Mouse (Mus musculus) liver, adult (tissue): ENCODE data around the gene Plin1.

ENCODE experiments used
- GATA4 ChIP-seq: IDR thresholded peaks from 2 replicates; pipeline ENCODE4 v1.6.1; 2014; ENCODE audit warnings: mild to moderate bottlenecking, low read length; ENCODE audit not compliant: insufficient replicate concordance

The Plin1 gene

GRCm38 (mm10) chr7:79744585-79744984 is 11.9 kb upstream of the Plin1 start:
- no peak for TF ChIP-seq GATA4

DNA sequence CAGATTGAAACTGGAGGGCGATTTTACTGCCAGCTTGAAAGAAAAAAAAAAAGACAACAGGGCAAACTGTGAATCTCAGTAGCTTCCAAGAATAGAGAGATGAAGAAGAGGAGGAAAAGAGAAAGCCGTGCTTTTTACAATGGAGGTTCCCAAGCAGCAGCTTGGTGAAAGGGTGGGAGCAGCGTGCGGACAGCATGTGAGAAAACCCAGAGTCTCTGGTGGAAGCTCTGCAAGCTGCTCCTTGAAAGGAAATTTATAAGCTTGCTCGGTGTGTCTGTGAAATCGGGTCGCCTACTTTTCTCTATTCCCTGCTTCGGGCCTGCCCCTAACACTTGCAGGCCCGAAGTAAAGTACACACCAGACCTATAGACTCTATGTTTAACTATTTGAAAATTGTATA is 11.3 kb upstream of the Plin1 start:
- TF ChIP-seq GATA4 = no peak

DNA sequence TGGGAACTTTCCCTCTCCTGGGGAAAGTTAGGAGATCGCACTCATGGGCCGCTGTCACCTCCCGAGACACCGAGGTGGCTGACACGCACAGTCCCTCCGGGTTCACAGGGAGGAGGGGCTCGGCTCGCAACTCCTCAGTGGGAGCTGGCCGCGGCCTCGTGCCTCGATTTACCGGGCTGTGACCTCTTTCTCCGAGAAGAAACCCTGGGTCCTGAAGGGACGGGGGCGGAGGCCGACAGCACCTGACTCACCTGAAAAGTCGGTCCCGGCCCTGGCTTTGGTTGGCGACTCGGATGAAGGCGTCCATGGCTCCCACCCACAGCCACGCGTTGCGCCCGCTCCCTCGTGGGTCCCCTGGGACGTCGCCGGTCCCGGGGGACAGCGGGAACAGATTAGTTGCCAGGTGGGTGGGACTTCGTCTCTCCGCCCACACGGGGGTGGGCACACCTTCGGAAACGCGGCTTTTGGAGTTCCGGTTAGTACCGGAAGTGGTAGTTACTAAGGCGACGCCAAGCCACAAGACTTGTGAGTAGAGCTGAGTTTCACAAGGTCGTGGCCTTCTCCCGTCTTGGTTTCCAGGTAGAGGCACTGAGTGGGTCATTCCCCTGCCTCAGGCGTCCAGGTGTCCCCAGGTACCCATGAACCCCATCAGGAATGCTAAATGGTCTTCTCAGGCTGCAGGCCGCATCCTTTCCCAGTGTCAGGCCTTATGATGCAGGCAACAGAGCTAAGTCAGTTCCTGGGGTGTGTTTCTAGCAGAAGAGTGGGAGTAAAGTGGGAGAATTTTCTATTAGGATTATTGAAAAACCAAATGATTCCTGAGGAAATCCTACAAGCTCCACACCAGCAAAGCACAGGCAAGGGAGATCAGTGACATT is 10.2 kb upstream of the Plin1 start, which contains the start of the genes Pex11a and Wdr93:
Gene Pex11a (minus strand): TSS at position 473 of the 878 bp plus-strand sequence.
Gene Wdr93 (plus strand): TSS at position 505 of the 878 bp plus-strand sequence.
- peak; percentile 26; the same call in 1 of the 2 replicates for TF ChIP-seq GATA4

DNA sequence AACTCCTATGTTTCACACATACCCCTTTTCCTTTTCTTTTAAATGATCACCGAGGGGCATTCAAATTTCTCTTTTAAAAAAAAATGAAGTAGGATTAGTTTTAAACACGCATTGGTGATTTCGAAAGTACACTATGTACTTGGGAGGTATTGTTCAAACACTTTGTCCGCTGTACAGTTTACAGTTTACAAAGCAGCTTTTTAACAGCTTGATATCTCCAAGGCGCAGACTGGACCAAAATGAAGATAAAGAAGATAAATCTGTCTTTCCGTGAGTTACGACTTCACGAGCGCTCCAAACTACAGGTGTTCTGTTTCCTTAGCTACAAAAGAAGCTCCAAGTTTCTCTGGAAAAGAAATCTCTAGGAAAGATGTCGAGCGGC is 9.6 kb upstream of the Plin1 start:
- no peak for TF ChIP-seq GATA4

- TF ChIP-seq GATA4 = no peak
Observed at GRCm38 (mm10) chr7:79740279-79740678, 7.6 kb upstream of the Plin1 start.

- TF ChIP-seq GATA4 = no peak
Observed at GRCm38 (mm10) chr7:79738913-79739312, 6.2 kb upstream of the Plin1 start.

GRCm38 (mm10) chr7:79736511-79736910 is 3.8 kb upstream of the Plin1 start:
- peak; percentile 97 for TF ChIP-seq GATA4

GRCm38 (mm10) chr7:79734563-79734962 is 1.9 kb upstream of the Plin1 start:
- peak; percentile 35; the same call in 1 of the 2 replicates for TF ChIP-seq GATA4

DNA sequence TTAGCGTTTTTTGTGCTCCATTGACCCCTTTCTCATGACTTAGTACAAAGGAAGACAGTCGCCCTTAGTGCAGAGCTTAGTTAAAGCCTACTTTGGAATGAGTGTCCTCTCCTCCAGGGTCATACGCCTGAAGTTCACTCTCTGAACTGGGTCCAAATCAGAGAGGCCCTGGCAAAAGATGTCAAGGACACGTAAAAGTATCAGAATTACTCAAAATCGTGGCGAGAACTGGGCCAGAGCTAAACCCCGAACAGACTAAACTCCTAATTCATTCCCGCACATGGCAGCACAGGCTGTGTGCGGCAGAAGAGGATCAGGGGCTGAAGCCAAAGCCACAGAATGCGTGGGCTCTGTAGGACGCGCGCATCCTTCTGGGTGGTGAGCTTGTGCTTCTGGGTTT is 1.3 kb downstream of the Plin1 start:
- TF ChIP-seq GATA4 = no peak

GRCm38 (mm10) chr7:79729743-79730370 is 2.8 kb downstream of the Plin1 start:
- no peak for TF ChIP-seq GATA4

DNA sequence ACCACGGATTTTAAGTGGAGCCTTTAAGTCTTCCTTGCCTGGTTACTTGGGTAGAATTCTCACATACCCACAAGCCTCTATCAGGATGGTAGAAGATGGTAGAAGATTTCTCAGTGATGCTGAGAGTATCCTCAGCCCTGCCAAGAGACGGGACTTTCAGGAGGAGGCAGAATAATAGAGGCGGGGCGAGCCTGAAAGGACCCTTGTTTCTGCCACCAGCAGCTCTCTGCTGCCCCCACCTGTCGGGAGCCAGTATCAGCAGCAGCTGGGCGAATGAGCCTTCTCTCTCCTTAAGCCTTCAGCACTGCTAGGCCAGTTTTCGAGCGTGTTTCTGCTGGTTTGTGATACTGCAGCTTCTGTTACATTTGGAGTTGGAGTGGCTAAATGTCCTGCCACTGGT is 3.5 kb downstream of the Plin1 start:
- TF ChIP-seq GATA4 = no peak

GRCm38 (mm10) chr7:79728219-79728618 is 4.5 kb downstream of the Plin1 start:
- peak; percentile 27; the same call in 1 of the 2 replicates for TF ChIP-seq GATA4

DNA sequence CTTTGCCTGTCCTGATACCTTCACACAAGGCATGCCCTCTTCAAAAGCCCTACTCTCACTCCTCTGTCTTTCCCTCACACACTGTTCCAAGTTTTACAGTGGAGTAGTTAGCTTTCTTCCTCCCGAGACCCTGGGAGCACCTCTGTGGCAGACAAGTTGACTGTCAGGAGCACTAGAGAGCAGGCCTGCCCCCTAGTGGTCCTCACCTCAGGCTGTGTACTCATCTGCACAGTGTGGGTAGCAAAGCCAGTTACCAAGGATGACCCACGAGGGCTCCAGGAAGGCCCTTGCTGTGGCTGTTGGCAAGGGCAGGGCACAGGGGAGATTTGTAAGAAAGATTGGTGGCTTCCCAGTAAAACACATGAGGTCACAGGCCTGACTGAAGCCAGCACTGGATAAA is 5.6 kb downstream of the Plin1 start:
- TF ChIP-seq GATA4 = no peak

- no peak for TF ChIP-seq GATA4
Observed at GRCm38 (mm10) chr7:79721386-79721977, 11.2 kb downstream of the Plin1 start.

GRCm38 (mm10) chr7:79715187-79715981 is 17.3 kb downstream of the Plin1 start, which contains the start of gene Kif7:
Gene Kif7 (minus strand): TSS chr7:79715720.
- no peak for TF ChIP-seq GATA4
